Mouse (Mus musculus) megakaryocyte, embryonic 14.5 days (primary cell): ENCODE results near the gene Suclg2.

Experiments used
- FLI1 ChIP-seq: IDR thresholded peaks from 2 replicates; pipeline ENCODE4 v1.6.1; 2012; ENCODE audit warnings: low read length, inconsistent platforms, mixed read lengths
- GATA1 ChIP-seq: IDR thresholded peaks from 3 replicates; pipeline ENCODE4 v1.6.1; 2012; ENCODE audit warnings: mixed read lengths, low read length, inconsistent platforms, borderline replicate concordance

DNA sequence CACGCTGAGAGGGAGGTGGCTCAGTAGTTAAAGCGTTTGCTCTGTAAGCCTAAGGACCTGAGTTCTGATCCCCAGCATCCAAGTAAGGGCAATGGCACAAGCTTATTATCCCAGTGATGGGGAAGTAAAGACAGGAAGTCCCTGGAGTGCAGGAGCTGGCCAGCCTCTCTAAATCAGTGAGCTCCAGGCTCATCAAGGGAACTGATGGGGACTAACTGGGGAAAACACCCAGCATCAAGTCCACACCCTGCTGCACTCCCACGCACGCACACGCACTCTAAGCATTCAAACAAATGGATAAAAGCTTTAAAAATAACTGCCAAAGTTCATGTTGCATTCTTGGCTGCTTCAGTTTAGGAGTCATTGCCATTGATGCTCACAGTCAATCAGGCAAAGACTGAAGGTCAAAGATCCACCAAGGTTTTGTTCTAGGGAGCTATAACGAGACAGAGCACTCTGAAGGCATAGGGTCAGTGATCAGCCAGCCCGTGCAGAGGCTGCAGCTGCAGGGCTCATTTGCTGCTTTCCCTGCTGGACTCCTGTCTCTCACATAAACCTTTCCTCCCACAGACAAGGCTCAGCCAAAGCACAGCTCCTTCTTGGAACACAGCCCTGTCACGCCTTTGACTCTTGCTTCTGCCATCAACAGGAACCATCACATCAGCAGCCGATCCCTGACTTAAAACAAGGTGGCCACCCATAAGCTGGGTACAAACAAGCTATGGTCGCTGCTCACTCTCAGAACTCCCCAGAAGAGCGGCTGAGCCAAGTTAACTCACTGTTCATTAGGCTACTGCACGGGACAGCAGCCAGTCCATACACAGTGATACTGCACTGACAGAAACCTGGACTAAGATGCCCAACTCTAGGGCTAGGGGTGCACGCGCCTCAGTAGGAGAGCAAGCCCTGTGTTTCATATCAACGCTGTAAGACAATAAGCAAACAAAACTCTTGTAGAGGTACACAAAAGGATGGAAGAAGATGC is 121.5 kb downstream of the Suclg2 start:
- TF ChIP-seq GATA1 (no peak), FLI1 (no peak)
